Mouse (Mus musculus) megakaryocyte, adult 5-6 weeks (primary cell): ENCODE measurements around the gene Megf6. TPM values are rescaled to one million over a fixed set of nuclear protein-coding genes. Genes with fewer than 3 reads are reported as not detected.
A peak's percentile ranks its signal among the peaks of the same experiment; 100 is the strongest.

Experiments
- ATAC-seq: 2 replicates; pipeline ENCODE4 v1.8.0; 2016; ENCODE audit warnings: mild to moderate bottlenecking, inconsistent platforms; ENCODE audit not compliant: poor library complexity, severe bottlenecking
- total RNA-seq, 2 experiments: library from RNA; stranded (forward) in 1 of 2; stranded (reverse) in 1 of 2; fragments of 153-499, 151-499 nt in 1 of 2; fragments of 221-1000, 200-1000 nt in 1 of 2; gene quantifications; 2 replicates each; pipeline versions ENCODE4 v1.2.3 to v1.2.4; 2015 to 2017

The Megf6 gene
- total RNA-seq (2015) = not detected in 2 replicates
- total RNA-seq (2017) = 0.04 TPM in 1 of 2 replicates, not detected in the other

DNA sequence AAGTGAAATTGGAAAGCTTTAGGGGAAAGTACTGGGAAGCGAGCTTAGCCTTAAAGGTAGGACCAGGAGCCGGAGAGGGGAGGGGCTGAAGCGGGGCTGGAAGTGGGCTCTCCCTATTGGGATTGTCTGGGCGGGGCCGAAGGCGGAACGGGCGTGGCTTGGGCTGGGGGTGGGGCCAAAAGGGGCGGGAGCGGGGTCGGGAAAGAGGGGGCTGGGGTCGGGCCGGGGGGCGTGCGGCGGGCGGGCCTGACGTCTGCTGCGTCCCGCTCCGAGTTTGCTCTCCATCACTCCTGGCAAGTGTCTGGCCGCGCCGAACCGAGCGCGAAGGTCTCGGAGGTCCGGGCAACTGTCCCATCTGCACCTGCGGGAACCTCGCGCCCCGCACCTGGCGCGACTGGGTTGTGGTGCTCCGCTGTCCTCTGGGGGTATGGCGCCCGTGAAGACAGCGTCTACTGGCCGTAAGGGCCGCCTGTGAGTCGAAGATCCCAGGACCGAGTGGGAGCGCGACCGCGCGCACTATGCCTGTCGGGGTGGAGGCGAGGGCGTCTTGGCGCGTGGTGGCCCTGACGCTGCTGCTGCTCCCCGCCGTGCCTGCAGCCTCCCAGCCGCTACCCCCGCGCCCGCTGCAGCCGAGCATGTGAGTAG is at the start of gene Megf6:
Megf6 (plus strand) TSS at position 225 of the 645 bp plus-strand sequence.
- no peak for ATAC-seq

DNA sequence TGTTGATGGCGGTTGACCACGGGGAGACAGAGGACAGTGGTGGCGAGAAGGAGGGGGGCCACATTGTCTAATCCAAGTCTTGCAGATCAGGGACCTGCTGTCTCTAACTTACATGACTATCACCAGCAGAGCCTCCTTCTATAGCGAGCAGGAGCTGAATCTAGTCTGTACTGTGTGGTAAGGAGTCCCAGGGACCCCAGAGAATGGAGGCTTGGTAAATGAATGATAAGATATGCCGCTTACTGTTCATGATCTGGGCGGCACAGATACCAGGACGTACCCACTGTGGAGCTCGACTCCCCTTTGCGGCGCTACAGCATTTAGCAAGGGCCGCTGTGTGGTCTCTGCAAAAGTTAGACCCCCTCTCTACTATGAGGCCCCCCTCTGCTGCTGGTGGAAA is 48.7 kb upstream of the Megf6 start:
- peak; percentile 40; the same call in 1 of the 2 replicates for ATAC-seq

DNA sequence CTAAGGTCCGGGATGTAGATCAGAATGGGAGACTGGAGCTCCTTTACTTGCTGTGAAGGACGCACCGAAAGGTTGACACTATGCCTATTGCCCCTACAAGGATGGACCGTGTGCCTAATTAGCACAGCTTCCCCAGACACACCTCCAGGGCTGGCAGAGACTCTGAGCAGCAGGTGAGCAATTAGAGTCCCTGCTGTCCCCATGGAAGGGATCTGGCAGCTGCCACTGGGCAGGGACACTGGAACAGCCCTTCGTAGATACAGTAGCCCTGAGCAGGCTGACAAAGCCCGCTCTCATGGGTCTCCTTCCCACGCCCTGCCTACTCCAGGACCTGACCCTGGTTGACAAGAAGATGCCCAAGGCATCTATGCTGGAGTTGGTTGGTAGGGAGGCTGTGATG is 48.2 kb upstream of the Megf6 start:
- ATAC-seq = no peak

DNA sequence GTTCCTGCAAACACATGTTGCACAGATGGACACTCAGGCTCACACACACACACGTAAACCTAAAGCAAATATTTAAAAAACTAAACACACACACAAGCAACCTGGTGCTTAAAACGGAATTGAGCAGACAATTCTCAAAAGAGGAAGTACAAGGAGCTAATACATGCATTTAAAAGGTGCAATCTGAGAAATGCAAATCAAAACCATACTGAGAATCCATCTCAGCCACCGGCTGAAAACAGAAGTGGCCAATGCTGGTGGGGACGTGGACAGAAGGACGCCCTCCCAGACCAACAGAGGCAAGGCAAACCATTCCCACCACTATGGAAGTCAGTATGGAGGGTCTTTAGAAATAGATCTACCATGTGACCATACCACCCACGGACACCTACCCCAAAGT is 47.0 kb upstream of the Megf6 start:
- ATAC-seq = no peak

DNA sequence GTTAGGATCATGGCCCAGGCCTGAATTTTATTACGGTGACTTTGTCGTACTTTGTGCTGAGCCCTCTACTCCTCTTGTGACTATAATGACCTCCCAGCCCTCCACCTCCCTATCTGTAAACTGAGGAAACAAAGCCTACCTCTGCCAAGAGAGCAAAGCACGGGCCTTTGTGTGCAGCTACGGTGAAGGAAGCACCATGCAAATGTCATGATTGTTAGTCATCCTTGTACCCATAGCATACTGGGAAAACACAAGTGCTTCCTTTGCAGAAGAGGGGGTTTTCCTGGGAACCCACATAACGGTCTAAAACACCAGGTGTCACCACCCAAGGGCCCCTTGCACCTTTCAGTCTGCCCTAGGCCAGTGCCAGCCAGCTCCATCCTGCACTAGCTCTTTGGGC is 45.3 kb upstream of the Megf6 start:
- no peak for ATAC-seq

DNA sequence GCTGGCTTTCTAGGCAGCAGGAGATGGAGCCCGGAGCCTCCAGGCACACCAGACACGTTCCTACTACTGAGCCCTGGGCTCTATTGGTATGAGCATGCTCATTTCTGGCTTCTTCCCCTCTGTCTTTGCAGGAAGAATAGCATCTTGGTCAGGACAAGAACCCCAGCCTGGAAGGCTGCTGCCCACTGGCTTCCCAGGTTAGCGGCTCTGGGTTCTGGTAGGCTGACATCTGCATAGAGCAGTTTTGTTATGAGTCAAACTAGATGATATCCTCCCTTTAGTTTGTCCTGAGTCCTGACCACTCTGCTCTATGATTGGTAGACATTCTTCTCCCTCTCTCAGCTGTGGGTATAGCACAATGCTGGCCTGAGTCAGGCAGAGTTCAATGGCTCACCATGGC is 43.3 kb upstream of the Megf6 start:
- no peak for ATAC-seq

DNA sequence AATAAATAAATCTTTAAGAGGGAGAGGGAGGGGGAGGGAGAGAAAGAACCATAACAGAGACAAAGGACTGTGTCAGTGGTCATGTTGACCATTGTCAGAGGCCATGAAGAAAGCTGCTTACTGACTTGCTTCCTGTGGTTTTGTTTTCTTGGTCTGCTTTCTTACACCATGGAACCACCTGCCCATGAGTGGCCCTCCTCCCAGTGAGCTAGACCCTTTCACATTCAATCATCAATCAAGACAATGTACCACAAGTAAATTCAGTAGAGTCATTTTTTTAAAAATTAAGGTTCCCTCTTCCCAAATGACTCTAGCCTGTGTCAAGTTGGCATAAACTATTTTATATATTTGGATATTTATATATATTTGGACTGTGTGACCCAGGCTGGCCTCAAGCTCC is 40.6 kb upstream of the Megf6 start:
- no peak for ATAC-seq

DNA sequence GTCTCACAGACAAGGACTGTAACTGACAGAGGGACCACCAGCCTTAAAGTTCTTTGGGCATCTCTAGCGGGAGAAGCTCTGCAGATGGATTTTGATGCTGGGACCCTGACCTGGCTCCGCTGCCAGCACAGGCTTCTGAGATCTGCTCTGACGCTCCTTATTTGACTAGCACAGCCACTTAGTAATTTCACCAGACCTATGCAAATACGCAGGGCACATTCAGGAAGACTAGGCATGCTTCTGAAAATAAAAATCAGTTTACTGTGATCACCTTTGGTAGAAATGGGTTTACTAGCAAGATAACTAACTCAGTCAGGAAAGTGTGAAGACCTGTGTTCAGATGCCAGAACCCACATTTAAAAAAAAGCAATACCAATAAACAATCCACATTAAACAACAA is 38.6 kb upstream of the Megf6 start:
- no peak for ATAC-seq

DNA sequence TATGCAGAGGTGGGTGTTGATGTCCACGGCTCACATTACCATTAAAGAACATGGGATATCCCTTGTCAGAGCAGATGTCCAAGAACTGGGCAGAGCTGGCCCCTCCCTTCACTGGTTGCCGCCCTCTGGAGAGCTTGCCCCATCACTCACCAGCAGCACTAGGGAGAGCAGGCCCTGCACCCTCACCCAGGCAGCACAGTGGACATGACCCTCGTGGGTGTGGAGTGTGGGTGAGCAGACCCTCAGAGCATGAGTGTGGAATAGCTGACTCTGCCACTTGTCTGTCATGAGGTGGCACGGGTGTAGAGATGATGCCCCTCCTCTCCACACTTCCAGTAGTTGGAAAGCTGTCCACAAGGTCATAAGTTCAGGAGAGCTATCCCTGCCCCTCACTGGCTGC is 35.7 kb upstream of the Megf6 start:
- ATAC-seq = no peak

DNA sequence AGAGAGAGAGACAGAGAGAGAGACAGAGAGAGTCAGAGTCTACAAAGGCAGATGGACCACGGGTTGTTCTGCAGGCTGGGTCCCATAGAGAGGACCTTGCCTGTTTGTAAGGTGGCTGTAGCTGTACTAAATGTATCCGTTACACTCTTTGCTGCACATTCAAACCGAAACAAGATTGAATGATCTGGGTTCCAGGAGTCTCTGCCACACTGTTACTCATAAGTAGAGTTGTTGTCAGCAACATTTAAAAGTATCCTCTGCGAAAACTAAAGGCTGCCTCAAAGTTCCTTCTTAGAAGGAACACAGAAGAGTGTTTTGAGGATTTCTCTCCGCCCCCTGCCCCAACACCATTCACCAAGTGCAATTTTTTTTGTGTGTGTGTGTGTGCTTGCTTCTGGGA is 33.4 kb upstream of the Megf6 start:
- no peak for ATAC-seq

DNA sequence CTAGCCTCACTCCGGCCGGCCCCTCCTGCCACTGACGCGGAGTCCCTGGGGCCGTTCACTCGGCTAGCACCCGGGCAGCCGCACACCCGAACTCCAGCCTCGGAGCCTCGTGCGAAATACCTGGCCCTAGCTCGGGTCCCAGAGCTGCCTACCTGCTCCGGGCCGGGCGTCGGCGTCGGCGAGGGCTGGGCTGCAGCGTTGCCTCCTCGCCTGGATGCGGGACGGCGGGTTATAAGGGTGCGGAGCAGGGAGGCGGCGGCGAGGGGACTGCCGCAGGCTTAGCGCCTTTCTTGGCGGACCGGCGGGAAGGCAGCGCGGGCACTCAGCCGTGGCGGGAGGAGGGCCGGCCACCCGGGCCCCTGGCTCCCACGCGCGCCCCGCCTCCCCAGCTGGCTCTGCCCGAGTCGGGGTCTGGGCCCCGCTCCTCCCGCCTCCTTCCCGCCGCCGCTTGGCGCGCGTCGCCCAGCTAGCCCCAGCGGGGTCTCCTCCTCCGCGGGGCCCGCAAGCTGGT is 30.8 kb upstream of the Megf6 start:
- ATAC-seq = no peak

DNA sequence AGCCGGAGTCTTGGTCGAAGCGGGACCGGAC is 30.5 kb upstream of the Megf6 start, which contains the start of gene Trp73:
Trp73 (minus strand) TSS at position 27 of the 31 bp plus-strand sequence.
- ATAC-seq = no peak

DNA sequence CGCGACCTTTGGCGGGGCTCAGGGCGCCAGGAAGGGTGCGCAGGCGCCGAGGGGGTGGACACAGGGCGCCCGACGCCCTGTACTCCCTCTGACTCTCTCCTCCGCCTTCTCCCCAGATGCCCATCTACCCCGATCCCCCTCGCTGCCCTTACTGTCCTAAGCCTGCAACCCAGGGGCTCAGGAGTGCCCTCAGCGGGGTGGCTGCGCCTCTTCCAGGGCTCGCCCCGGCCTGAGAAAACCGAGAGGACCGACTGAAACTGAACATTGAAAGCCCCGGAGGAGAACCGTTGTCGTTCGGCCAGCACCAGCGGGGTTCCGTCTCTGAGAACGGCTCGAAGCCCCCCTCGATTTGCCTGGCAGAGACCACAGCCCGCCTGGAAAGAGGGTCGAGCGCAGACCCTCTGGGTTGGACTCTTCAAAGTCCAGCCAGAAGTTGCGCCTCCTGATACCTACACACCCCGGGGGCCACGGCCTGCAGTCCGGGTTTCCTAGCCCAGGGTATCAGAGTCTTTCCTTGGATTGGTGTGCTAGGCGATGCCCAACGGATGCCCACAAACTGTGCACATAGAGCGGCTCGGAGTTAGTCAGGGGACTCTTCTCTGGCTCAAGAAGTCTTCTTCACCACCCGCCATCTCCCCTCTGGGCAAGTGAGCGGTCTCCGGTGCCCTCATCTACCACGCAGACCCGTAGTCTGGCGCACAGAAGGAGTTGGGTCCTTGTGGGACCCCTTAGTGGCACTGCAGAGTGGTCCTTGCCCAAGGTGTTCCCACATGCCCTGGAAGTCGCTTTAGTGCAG is 30.1 kb upstream of the Megf6 start:
- no peak for ATAC-seq

DNA sequence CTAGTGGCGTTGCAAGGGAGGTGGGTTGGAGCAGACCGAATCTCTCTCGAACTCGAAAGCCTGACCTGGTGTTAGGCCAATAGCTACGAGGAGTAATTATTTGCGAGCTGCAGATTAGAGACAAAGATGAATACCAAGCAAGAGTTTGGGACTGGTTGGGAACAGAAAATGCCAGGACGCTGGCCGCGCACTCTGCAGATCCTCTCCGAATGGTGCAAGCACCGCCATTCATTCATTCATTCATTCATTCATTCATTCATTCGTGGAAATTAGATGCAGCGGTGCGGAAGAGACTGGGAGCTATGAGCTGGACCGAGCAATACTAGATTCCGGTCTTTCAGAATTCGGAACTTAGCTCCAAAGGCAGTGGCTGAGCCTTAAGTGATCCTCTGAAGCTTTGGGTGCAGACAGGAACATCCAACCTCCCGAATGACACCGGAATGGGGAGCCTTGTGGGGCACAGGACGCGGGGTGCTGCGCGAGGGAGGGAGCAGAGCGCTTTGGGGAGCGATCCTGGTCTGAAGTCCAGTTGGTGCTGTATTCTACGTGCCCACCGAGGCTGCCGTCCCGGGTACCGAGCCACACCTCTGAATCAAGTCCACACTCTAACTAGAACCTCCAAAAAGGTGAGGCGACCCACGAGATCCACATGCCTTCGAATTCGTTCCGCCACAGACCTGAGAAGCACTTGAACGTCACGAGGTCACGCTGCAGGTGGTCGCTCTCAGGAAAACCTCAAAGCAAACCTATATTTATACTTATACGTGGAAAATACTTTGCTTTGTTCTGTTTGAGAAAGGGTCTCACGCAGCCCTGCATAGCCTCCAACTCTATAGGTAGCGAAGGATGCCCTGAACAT is 29.3 kb upstream of the Megf6 start:
- no peak for ATAC-seq

DNA sequence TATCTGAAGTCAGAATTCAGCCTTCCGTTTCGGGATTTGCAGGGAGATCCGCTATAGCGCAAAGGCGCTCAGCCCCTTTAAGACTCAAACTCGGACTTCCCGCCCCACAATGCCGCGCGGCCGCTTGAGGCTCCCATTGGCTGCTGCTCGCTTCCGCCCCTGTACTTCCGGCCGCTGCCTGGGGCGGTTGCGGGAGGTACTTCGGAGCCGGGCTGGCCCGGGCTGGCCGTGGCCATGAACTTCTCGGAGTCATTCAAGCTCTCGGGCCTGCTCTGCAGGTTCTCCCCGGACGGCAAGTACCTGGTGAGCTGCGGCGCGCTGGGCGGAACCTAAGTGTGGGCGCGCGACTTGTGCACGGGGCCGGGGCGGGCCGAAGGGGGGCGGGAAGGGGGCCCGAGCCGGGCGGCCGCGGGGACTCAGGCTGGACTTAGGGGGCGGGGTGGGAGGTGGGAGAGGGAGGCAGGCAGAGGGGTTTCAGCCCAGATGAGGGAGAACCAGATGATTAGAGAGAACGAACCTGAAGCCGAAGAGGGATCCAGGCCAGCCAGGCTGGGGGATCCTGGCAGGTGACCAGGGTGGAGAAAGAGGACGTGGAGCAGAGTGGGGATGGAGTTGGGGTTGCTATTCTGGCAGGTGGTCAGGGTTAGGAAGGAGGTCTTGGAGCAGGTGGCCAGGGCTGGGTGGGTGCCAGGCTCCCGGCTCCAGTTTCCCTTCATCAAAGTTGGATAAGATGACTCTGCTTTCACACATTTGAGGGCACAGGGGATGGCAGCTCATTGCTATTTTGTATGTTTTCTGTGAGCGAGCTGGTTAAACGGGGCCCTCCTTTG is 28.1 kb upstream of the Megf6 start, which contains the start of gene Wrap73:
Wrap73 (plus strand) TSS at position 162 of the 830 bp plus-strand sequence.
- ATAC-seq = peak; percentile 99

DNA sequence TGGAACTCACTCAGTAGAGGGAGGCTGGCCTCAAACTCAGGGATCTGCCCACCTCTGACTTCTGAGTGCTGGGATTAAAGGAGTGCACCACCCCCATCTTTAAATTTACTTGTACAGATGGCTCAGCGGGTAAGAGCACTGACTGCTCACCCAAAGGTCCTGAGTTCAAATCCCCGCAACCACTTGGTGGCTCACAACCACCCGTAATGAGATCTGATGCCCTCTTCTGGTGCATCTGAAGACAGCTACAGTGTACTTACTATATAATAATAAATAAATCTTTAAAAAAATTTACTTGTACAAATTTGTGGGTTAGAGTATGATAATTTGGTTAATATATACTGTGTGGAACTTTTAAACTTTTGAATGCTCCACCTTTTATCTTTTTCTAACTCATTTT is 25.8 kb upstream of the Megf6 start:
- no peak for ATAC-seq

DNA sequence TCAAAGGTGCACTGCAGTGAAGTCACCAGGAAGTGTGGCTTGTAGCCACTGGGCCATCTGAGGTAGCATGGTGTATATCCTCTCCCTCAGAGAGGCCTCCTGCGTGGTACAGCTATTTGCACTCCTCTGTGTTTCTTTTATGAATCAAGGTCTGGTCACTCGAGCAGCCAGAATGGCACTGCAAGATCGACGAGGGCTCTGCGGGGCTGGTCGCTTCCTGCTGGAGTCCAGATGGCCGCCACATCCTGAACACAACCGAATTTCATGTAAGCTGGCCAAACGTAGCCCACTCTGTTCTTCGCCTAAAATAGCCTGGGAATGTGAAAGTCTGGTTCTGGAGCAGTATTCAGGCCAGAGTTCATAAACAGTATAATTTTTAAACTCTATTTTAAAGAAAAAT is 24.2 kb upstream of the Megf6 start:
- ATAC-seq = no peak

DNA sequence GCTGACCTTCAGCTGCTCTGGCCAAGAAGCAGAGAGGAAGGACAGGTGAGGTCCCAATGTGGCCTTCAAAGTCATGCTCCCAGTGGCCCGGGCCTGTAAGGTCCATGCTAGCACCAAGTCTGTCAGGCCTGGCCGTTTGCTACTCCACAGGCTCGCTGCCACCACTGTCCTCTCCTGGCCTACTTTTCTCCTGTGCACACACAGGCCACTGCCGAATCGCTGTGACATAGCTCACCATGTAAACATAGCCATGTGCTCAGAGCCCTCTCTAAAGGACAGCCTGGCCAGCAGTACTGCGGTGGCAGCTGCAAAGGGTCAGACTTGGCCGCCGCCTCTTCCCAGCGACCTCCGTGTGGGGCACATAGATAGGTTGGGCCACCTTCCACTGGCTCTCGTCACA is 16.4 kb upstream of the Megf6 start:
- ATAC-seq = no peak

DNA sequence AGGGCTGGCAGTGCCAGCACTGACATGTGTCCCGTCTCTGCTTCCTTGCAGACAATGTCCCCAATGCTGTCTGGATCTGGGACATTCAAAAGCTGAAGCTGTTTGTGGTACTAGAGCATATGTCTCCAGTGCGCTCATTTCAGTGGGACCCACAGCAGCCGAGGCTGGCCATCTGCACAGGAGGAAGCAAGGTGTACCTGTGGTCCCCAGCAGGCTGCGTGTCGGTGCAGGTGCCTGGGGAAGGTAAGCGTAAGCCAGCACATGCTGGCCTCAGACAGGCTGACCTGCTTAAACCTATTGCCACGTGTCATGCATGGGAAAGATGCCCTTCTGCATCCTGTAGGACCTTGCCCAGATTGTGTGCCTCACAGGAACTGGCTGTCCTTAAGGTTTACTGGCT is 14.5 kb upstream of the Megf6 start:
- ATAC-seq = no peak

DNA sequence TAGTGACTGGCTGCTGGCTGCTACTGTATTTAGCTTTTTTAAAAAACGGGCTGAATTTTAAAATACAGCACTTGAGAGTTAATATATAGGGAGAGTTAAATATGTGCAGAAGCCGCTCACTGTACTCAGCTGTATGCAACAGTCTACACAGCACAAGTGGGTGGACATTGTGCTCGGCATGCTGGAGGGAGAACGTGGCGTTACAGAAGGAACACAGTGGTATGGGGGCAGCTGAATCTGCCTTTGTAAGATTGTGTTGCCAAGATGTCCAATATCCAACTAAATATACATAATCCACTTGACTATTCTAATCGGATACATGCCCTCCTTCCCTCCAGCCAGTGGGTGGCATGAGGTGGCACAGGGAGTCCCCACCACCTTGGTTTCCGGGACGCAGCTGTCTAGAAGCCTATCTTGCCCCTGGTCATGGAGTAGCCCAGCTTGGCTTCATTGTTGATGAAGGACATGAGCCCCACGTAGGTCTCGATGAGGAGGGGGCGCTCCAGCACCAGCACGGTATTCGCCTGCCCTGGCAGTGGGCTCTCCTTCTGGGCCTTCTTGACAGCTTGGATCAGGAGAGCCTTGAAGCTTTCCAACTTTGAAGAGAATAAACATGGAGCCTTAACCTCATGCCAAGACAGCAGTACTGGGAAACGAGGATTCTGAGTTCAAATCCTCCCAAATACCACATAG is 12.4 kb upstream of the Megf6 start:
- no peak for ATAC-seq
